Mouse (Mus musculus) MEL (cell line): ENCODE results near the gene Cep112. TPM values are rescaled to one million over a fixed set of nuclear protein-coding genes. Genes with fewer than 3 reads are reported as not detected.

ENCODE experiments used
- DNase-seq: peaks from one replicate; pipeline ENCODE4 v3.0.0; 2011; ENCODE audit warnings: low read depth, low spot score
- H3K27ac ChIP-seq: 2 replicates; pipeline ENCODE4 v1.5.1; 2012; ENCODE audit warnings: low read depth, mild to moderate bottlenecking, control low read depth, low read length, moderate library complexity; ENCODE audit not compliant: control insufficient read depth
- H3K27me3 ChIP-seq, 2 experiments: fragments of 150-350 bp in 1 of 2; sonication (generic) in 1 of 2; 2 replicates each; pipeline ENCODE4 v1.6.1; 2012; ENCODE audit warnings: low read length in 2 of 2, mild to moderate bottlenecking in 2 of 2, improper control_type of control experiment in 1 of 2, moderate library complexity in 1 of 2; ENCODE audit not compliant: insufficient read depth in 2 of 2, control insufficient read depth in 1 of 2
- H3K36me3 ChIP-seq, 2 experiments: 2 replicates each; pipeline ENCODE4 v1.6.1; 2012 to 2014; ENCODE audit warnings: low read length in 2 of 2, improper control_type of control experiment in 1 of 2, inconsistent platforms in 1 of 2, mild to moderate bottlenecking in 1 of 2; ENCODE audit not compliant: insufficient read depth in 2 of 2, control insufficient read depth in 1 of 2
- H3K4me1 ChIP-seq, 2 experiments: fragments of 150-350 bp in 1 of 2; sonication (generic) in 1 of 2; 2 replicates each; pipeline ENCODE4 v1.6.1; 2012; ENCODE audit warnings: low read length in 2 of 2, improper control_type of control experiment in 1 of 2, mild to moderate bottlenecking in 1 of 2; ENCODE audit not compliant: insufficient read depth in 2 of 2, control insufficient read depth in 1 of 2
- H3K4me3 ChIP-seq, 2 experiments: fragments of 150-350 bp in 1 of 2; sonication (generic) in 1 of 2; 2 replicates each; pipeline ENCODE4 v1.5.1; 2012; ENCODE audit warnings: low read depth in 2 of 2, low read length in 2 of 2, mild to moderate bottlenecking in 2 of 2, moderate library complexity in 2 of 2, control low read depth in 1 of 2, improper control_type of control experiment in 1 of 2; ENCODE audit not compliant: control insufficient read depth in 1 of 2, insufficient read depth in 1 of 2
- H3K79me2 ChIP-seq: 2 replicates; pipeline ENCODE4 v1.6.1; 2012; ENCODE audit warnings: mild to moderate bottlenecking, low read length, moderate library complexity; ENCODE audit not compliant: control insufficient read depth, poor library complexity, insufficient read depth
- H3K9ac ChIP-seq: 2 replicates; pipeline ENCODE4 v1.6.1; 2012; ENCODE audit warnings: low read depth, mild to moderate bottlenecking, control low read depth, low read length, moderate library complexity; ENCODE audit not compliant: control insufficient read depth, poor library complexity, severe bottlenecking
- H3K9me3 ChIP-seq: fragments of 150-350 bp; sonication (generic); replicated peaks from 2 replicates; pipeline ENCODE4 v1.6.1; 2012; ENCODE audit warnings: mild to moderate bottlenecking, low read length, improper control_type of control experiment, moderate library complexity; ENCODE audit not compliant: insufficient read depth
- CHD1 ChIP-seq: IDR thresholded peaks from 2 replicates; pipeline ENCODE4 v1.6.1; 2012; ENCODE audit warnings: low read depth, mild to moderate bottlenecking, inconsistent platforms, low read length, improper control_type of control experiment
- E2F4 ChIP-seq: IDR thresholded peaks from 2 replicates; pipeline ENCODE4 v1.6.1; 2011; ENCODE audit warnings: low read depth, low read length, improper control_type of control experiment, borderline replicate concordance
- EP300 ChIP-seq, 2 experiments: IDR thresholded peaks; 2 replicates each; pipeline ENCODE4 v1.6.1; 2011; ENCODE audit warnings: improper control_type of control experiment in 2 of 2, low read length in 2 of 2, low read depth in 1 of 2, mild to moderate bottlenecking in 1 of 2
- JUND ChIP-seq: IDR thresholded peaks from 2 replicates; pipeline ENCODE4 v1.6.1; 2011; ENCODE audit warnings: low read depth, mild to moderate bottlenecking, improper control_type of control experiment, low read length
- MAFK ChIP-seq: IDR thresholded peaks from 2 replicates; pipeline ENCODE4 v1.6.1; 2011; ENCODE audit warnings: low read depth, mild to moderate bottlenecking, low read length, improper control_type of control experiment, borderline replicate concordance
- MAX ChIP-seq: IDR thresholded peaks from 2 replicates; pipeline ENCODE4 v1.6.1; 2011; ENCODE audit warnings: low read length, improper control_type of control experiment
- MXI1 ChIP-seq: IDR thresholded peaks from 2 replicates; pipeline ENCODE4 v1.6.1; 2011; ENCODE audit warnings: mild to moderate bottlenecking, low read depth, low read length, improper control_type of control experiment
- MYB ChIP-seq: IDR thresholded peaks from 2 replicates; pipeline ENCODE4 v1.6.1; 2011; ENCODE audit warnings: mild to moderate bottlenecking, low read depth, low read length, improper control_type of control experiment
- MYC ChIP-seq: IDR thresholded peaks from 2 replicates; pipeline ENCODE4 v1.6.1; 2011; ENCODE audit warnings: low read depth, mild to moderate bottlenecking, low read length, improper control_type of control experiment, moderate library complexity
- NELFE ChIP-seq: IDR thresholded peaks from 2 replicates; pipeline ENCODE4 v1.6.1; 2011; ENCODE audit warnings: low read depth, low read length, improper control_type of control experiment
- NRF1 ChIP-seq: IDR thresholded peaks from 2 replicates; pipeline ENCODE4 v1.6.1; 2014; ENCODE audit warnings: low read depth, mild to moderate bottlenecking, inconsistent platforms, low read length, improper control_type of control experiment, moderate library complexity; ENCODE audit not compliant: poor library complexity, insufficient read depth, severe bottlenecking
- POLR2A ChIP-seq, 2 experiments: IDR thresholded peaks; 2 replicates each; pipeline ENCODE4 v1.6.1; 2011 to 2012; ENCODE audit warnings: low read length in 2 of 2, mild to moderate bottlenecking in 2 of 2, control low read depth in 1 of 2, improper control_type of control experiment in 1 of 2, low read depth in 1 of 2, moderate library complexity in 1 of 2; ENCODE audit not compliant: control insufficient read depth in 1 of 2, insufficient read depth in 1 of 2, poor library complexity in 1 of 2
- POLR2AphosphoS2 ChIP-seq: IDR thresholded peaks from 2 replicates; pipeline ENCODE4 v1.6.1; 2011; ENCODE audit warnings: low read length, improper control_type of control experiment
- RCOR1 ChIP-seq: IDR thresholded peaks from 2 replicates; pipeline ENCODE4 v1.6.1; 2012; ENCODE audit warnings: low read depth, mild to moderate bottlenecking, inconsistent platforms, low read length, improper control_type of control experiment
- SIN3A ChIP-seq: IDR thresholded peaks from 2 replicates; pipeline ENCODE4 v1.6.1; 2012; ENCODE audit warnings: low read length, improper control_type of control experiment, inconsistent platforms
- SMC3 ChIP-seq: IDR thresholded peaks from 2 replicates; pipeline ENCODE4 v1.6.1; 2011; ENCODE audit warnings: low read depth, low read length, improper control_type of control experiment
- TBP ChIP-seq: IDR thresholded peaks from 2 replicates; pipeline ENCODE4 v1.8.0; 2011; ENCODE audit warnings: low read depth, low read length, improper control_type of control experiment
- TCF12 ChIP-seq: IDR thresholded peaks from 2 replicates; pipeline ENCODE4 v1.6.1; 2014; ENCODE audit warnings: low read depth, mild to moderate bottlenecking, inconsistent platforms, low read length, improper control_type of control experiment, moderate library complexity
- UBTF ChIP-seq: IDR thresholded peaks from 2 replicates; pipeline ENCODE4 v1.6.1; 2012; ENCODE audit warnings: low read depth, mild to moderate bottlenecking, inconsistent platforms, low read length, improper control_type of control experiment, moderate library complexity, borderline replicate concordance; ENCODE audit not compliant: insufficient read depth
- USF2 ChIP-seq, 2 experiments: IDR thresholded peaks; 2 replicates each; pipeline ENCODE4 v1.6.1; 2011 to 2012; ENCODE audit warnings: improper control_type of control experiment in 2 of 2, low read length in 2 of 2, borderline replicate concordance in 1 of 2, inconsistent platforms in 1 of 2, low read depth in 1 of 2, mild to moderate bottlenecking in 1 of 2; ENCODE audit not compliant: insufficient read depth in 1 of 2
- ZC3H11A ChIP-seq: IDR thresholded peaks from 2 replicates; pipeline ENCODE4 v1.6.1; 2012; ENCODE audit warnings: low read depth, mild to moderate bottlenecking, inconsistent platforms, low read length, improper control_type of control experiment
- ZKSCAN1 ChIP-seq: IDR thresholded peaks from 2 replicates; pipeline ENCODE4 v1.6.1; 2012; ENCODE audit warnings: low read depth, mild to moderate bottlenecking, inconsistent platforms, low read length, improper control_type of control experiment, moderate library complexity
- polyA plus RNA-seq, 2 experiments: library from polyadenylated mRNA; stranded (reverse) in 1 of 2; unstranded in 1 of 2; fragments of >175 nt in 1 of 2; fragments of >200 nt in 1 of 2; gene quantifications; 2 replicates each; pipeline versions ENCODE4 v1.2.1 to v1.2.4; 2012; ENCODE audit warnings: low replicate concordance in 2 of 2, low read depth in 1 of 2; ENCODE audit not compliant: insufficient read length in 2 of 2, insufficient read depth in 1 of 2, missing spikeins in 1 of 2
- total RNA-seq: library from RNA; depleted of rRNA; stranded (reverse); fragments of 300-350 nt; gene quantifications from 2 replicates; pipeline ENCODE4 v1.2.3, GENCODE M21; 2012

Gene Cep112
- total and polyA plus RNA-seq, 3 experiments = 1.3 TPM; not detected in 2

- H3K4me3 ChIP-seq = no peak overlapping the region
- no peaks in the 10 kb centered on the region for H3K36me3 ChIP-seq
- no peak overlapping the region for H3K27ac ChIP-seq
- TF ChIP-seq ZKSCAN1 = no peak
- no peak for TF ChIP-seq TCF12
- no peak for TF ChIP-seq SMC3
- no peak for TF ChIP-seq CHD1
- TF ChIP-seq NRF1 = no peak
- TF ChIP-seq EP300 (IDR thresholded peaks at IDR 0.05; ENCODE audit: low read depth in 1 of 2, low read length in 2 of 2) = no peak
- no peak for TF ChIP-seq MXI1
- no peak for TF ChIP-seq TBP
- no peak for TF ChIP-seq POLR2AphosphoS2
- TF ChIP-seq USF2 (IDR thresholded peaks at IDR 0.05; ENCODE audit: borderline replicate concordance in 1 of 2, insufficient read depth in 1 of 2, low read depth in 1 of 2, low read length in 2 of 2) = no peak
- TF ChIP-seq NELFE = no peak
- TF ChIP-seq POLR2A (IDR thresholded peaks at IDR 0.05; ENCODE audit: control insufficient read depth in 1 of 2, insufficient read depth in 1 of 2, low read depth in 1 of 2, low read length in 2 of 2, poor library complexity in 1 of 2) = no peak
- TF ChIP-seq E2F4 = no peak
- no peak for TF ChIP-seq MYC
- no peak for TF ChIP-seq ZC3H11A
- no peak for TF ChIP-seq UBTF
- no peak for TF ChIP-seq MAFK
- TF ChIP-seq SIN3A = no peak
- no peak for TF ChIP-seq MAX
- TF ChIP-seq MYB = no peak
- H3K27me3 ChIP-seq = no peaks in the 10 kb centered on the region
- no peaks in the 10 kb centered on the region for H3K79me2 ChIP-seq
- no peaks in the 10 kb centered on the region for H3K4me1 ChIP-seq
- DNase-seq = no peak
- no peaks in the 10 kb centered on the region for H3K9me3 ChIP-seq
- no peak overlapping the region for H3K9ac ChIP-seq
These were observed 472.0 kb downstream of the Cep112 start for GRCm38 (mm10) chr11:108897034-108897433.

GRCm38 (mm10) chr11:108898063-108898462 lies 473.1 kb downstream of the Cep112 start:
- H3K79me2 ChIP-seq = no peaks in the 10 kb centered on the region
- no peaks in the 10 kb centered on the region for H3K36me3 ChIP-seq
- no peak overlapping the region for H3K4me3 ChIP-seq
- no peak overlapping the region for H3K9ac ChIP-seq
- no peak for DNase-seq
- H3K27me3 ChIP-seq = no peaks in the 10 kb centered on the region
- no peaks in the 10 kb centered on the region for H3K4me1 ChIP-seq
- TF ChIP-seq RCOR1 = no peak
- no peak for TF ChIP-seq SMC3
- no peak for TF ChIP-seq EP300 (IDR thresholded peaks at IDR 0.05; ENCODE audit: low read depth in 1 of 2, low read length in 2 of 2)
- no peak for TF ChIP-seq MAX
- TF ChIP-seq JUND = no peak
- no peaks in the 10 kb centered on the region for H3K9me3 ChIP-seq
- H3K27ac ChIP-seq = no peak overlapping the region
